Mouse (Mus musculus) ZHBTc4 (cell line): ENCODE measurements around the gene Ccdc102a.
"Not testable (repeated sequence)": the region's sequence is repeated elsewhere in the genome, so short reads cannot be mapped to it uniquely, and the experiment has no call there.

Experiments
- DNase-seq: peaks from one replicate; pipeline ENCODE4 v3.0.0-alpha.2; 2011; ENCODE audit warnings: low read depth, low spot score

Ccdc102a gene

DNA sequence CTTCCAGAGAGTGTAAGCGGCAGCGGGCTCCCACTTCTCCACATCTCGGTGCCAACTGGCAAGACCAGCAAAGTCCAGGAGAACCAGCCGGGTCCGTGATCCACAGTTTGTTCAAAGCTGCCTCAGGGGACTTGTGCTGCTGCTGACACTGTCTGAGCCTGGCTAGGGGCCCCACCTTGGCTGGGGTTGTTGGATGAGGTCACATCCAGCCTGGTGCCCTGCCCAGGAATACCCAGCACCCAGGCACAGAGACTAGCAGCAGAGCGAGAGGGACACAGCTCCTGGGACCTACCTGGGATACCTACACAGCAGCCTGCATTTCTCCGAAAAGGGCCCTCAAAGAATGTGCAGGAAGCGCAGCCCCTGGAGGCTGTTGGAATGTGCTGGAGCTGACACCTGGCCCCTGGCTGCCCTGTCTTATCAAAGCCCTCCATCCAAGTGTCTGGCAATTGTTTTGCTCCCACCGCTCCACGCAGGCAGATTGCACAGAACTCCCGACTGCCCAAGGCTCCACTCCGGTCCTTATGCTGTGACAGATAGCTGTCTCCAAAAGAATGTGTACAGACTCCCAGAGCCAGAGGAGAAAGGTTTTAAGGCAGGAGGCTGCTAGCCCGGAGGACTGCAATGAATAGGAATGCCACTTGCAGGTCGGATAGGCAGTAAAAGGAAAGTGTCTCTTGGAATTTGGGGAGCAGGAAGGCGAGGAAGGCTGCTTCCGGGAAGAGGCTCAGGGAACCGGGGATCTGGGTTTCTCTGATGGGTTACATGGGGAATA, 42.6 kb downstream of the Ccdc102a start:
- no peak for DNase-seq

DNA sequence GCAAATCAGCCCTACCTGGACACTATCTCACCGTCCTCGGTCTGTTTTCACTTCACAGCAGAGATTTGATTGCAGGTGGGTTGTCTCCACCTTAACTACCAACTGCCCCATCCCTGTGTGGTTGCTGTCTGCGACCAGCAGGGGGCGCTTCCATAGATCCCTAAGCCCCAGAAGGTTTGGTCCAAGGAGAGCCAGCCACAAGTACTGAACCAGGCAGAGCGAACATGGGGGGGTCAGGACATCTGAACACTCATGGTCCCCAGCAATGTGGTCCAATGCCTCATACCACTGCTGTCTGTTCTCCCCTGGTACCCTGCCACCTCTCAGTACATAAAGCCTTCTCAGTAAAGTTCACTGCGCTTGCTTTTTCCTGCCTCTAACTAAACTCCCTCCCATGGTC, 43.5 kb downstream of the Ccdc102a start:
- DNase-seq, result peak; percentile 84

DNA sequence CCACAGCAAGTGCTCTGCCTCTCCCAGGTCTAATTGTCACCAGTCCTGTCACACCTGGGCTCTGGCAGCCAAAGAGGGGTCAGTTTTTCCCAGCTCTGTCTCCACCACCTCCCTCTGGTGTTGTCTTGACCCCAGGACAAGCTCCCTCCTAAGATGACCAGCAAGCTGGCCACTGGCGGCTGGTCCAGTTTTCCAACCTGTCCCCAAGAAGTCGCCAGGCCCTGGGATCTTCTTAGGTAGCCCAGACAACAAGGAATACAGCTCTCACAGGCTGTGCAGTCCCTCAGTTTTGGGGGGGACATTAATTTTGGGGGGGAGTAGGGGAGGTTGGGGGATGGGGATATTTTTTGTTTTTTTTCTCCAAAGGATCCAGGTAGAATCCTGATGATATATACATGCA, 45.3 kb downstream of the Ccdc102a start:
- DNase-seq, result no peak

DNA sequence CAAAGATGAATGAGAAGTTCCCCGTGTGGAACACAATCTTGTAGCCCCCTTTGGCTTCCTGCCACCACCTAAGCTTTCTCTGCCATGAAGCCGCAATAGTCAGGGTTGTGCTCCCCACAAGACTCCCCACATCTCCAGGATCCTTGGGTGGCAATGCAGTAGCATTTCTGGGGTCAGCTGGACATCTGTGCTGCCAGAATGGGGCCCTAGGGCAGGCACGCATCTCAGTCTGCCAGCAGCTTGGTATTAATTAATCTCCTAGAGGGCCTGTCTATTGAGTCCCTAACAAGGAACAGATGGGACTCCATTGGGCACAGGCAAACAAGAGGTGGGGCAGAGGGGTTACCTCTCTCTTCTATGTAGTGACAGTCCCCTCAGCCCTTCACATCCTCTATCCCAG, 45.7 kb downstream of the Ccdc102a start:
- DNase-seq, result no peak

DNA sequence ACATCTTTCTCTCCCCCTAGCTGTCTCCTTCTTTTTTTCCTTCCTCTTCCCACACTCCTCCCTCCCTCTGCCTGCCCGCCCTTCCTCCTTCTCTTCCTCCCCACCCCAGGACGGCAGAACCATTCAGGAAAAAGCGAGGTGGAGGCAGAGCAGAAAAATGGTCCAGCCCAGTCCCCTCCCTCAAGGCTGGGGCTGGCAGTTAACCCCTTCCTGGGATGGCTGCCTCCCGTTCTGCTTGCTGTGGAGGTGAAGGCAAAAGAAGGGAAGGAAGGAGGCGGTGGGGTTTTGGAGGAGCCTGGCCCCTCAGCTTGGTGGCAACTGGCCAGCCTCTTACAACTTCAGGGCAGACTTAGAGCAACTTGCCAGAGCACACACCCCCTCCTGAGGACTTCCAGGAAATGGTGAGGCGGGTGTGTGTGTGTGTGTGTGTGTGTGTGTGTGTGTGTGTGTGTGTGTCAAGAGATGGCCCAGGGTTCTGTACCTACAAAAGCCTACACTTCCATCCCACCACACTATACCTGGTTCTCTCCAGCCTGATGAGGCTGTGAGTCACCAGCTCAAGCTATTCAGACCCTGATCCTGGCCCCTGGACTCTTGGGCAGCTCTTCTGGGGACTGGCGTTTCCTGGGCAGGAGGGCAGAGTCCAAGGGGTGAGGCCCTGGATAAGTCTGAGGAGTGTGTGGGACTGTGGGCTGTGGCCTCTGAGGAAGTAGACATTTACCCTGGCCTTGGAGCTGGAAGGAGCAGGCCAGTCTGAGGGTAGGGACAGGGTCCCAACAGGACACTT, 46.6 kb downstream of the Ccdc102a start:
- DNase-seq, result peak; percentile 48

DNA sequence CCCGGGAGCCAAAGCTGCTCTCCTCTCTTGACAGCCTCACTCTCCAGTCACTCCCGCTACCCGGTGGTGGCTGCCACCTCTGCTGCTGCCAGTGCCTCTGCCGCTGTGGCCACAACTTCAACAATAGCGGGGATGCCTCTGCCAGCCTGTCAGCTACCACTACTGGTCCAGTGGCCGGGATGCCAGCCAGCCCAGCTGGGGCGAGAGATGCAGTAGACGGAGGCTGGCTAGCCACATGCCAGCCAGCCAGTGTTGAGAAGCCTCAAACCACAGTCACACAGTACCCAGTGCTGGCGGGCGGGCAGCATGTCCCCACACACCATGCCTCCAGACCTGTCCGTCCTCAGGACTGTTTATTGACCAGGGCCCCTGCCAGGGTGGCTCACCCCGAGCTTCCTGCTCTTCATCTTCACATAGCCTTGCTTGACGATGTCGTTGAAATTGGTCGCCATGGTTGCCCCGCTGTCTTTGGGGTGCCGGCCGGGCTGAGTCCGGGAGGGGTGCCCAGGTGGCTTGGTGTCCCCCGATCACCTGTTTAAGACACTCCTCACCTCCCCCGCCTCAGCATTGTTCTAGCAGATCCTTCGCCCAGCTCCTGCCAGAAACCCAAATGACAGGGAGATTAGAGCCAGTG, 47.3 kb downstream of the Ccdc102a start:
- no peak for DNase-seq

DNA sequence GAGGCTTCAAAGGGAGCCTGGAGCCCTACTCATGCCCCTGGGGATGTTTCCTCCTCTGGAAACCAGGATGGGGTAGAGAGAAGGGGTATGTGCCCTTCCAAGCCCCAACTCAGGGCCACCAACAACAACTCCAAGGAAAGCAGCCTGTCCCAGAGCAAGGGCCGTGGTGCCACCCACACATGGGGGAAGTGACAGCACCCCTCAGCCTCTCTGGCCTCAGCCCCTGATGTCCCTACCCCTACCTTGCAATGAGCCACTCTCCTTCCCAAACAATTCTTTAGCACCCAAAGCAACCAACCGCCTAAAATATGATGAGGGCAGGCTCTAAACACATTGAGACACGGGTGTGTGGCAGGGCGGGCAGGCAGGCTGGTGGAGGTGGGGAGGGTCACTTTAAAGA, 47.9 kb downstream of the Ccdc102a start:
- DNase-seq, result no peak

DNA sequence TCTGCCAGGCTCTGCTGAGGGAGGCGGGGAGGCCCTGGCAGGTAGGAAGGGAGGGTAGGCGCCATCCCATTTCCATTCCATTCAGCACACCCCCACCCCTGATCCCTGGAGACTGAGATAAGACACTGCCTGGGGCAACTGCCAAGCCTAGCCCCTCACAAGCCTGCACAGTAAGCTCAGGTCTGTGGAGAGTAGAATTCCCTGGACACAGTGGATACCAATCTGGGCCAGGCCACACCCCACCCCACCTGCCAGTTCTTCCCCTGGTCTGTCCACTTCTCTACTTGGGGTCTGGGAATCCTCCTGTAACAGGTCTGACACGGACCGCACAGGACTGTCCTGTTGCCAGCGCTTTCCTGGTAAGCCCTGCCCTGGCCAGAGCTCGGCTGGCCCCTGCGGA, 48.8 kb downstream of the Ccdc102a start:
- no peak for DNase-seq

DNA sequence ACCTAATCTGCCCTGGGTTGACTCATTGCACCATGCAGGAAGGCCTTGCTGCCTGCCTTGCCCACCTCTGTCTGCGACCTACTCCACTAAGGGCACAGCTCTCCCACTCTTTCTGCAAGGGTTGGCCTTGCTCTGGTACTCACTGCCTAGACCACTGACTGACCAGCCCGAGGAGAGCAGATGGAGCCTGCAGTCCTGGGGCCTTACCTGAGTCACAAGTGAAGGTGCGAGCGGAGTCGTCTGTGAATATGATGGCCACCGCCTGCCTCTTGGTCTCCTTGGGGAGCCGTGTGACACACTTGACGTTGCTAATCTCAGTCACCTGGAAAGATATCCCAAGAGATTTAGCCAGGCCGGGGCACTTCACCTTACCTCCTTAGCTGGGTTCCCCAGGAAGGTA, 51.0 kb downstream of the Ccdc102a start:
- no peak for DNase-seq

DNA sequence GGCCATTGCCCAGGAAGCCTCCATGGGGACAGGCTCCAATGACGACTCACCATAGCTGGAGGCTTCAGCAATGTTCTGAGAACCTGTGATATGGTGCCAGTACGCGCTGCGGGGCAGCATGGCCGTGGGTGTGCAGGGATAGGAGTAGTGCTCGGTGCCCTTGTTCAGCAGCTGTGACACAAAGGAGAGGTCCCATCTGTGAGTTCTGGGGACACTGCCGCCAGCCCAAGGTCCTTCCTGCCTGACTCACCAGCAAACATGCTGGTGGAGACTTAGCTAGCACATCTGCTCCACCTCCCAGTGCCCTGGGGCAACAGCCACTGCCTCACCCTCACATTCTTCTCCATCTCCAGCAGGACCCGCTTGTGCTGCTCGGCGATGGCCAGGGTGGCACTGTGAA, 52.6 kb downstream of the Ccdc102a start:
- DNase-seq, result peak; percentile 43

DNA sequence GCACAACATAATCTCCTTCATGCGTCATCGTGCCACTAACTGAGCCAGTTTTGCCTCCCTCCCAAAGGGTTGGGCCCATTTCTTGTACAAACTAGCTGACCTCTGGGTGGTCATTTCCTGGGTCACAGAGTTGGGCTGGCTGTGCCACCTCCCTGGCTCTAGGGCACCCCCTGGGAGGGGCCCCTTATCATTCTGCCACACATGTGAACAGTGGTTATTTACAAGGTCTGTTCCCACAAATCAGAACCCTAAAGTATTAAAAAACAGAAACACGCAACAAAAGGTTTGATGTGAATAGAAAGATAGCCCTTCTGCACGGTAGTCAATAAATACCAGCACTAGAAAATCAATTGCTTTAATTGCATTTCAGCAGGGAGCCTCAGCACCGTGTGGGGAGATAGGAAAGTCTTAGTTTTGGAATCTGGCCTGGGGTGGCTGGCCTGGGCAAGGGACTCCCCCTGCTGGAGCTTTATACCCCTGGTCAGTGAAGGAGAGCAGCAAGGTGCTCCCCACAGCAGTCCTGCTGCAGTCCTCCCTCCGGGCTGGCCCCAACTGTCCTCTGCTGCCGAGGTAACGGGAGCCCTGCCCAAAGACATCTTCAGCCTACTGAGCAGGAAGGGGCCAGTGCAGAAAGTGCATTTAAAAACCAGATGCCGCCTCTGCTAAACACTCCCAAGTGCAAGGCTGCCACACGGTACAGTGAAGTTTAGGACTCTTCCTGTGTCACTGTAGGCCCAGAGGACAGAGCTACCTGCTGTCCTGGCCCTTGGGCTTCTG, 53.8 kb downstream of the Ccdc102a start:
- no peak for DNase-seq

DNA sequence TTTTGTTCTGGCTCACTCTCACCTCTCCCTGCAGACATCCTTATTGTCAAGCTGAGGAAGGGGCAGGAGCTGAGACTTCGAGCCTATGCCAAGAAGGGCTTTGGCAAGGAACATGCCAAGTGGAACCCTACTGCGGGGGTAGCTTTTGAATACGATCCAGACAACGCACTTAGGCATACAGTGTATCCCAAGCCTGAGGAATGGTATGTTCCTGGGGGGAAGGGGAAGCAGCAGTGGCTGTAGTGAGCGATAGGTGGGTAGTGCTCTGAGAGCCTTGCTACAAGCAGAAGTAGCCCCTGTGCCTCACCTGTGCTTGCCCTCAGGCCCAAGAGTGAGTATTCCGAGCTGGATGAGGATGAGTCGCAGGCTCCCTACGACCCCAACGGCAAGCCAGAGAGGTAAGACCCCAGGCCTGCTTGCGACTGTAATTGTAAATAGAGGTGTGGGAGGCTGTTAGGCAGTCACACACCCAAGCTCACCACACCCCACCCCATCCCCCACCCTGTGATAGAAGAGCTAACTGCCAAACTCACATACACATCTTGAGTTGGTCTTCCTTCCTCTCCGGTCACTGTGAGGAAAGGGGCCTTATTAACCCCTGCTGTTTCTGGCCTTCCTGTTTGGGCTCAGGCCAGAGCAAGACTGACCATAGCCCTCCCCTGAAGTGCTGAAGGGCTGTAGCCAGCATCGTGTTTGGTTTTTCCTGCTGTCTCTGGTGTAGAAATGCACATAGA, 55.2 kb downstream of the Ccdc102a start:
- no peak for DNase-seq

DNA sequence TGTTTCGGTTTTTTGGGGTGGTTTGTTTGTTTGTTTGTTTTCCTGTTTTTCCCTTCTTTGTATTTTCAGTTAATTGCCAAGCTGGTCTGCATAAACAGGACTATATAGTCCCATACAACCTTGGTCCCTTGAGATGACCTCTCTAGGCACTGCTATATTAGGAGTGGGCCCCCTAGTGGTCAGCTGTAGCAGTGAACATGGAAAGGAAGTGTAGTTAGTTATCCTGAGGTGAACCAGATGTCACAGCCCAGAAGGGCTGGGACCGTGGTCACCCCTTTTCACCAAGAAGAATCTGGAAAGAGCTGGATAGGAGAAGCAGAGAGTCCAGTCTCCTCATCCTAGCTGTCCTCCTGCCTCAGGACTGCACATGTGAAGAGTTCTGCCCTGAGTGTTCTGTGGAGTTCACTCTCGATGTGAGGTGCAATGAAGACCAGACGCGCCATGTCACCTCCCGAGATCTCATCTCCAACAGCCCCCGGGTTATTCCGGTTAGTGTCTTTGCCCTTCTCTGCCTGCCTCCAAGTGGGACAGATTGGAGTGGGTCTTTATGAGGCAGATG, 56.5 kb downstream of the Ccdc102a start:
- DNase-seq, result peak; percentile 76

DNA sequence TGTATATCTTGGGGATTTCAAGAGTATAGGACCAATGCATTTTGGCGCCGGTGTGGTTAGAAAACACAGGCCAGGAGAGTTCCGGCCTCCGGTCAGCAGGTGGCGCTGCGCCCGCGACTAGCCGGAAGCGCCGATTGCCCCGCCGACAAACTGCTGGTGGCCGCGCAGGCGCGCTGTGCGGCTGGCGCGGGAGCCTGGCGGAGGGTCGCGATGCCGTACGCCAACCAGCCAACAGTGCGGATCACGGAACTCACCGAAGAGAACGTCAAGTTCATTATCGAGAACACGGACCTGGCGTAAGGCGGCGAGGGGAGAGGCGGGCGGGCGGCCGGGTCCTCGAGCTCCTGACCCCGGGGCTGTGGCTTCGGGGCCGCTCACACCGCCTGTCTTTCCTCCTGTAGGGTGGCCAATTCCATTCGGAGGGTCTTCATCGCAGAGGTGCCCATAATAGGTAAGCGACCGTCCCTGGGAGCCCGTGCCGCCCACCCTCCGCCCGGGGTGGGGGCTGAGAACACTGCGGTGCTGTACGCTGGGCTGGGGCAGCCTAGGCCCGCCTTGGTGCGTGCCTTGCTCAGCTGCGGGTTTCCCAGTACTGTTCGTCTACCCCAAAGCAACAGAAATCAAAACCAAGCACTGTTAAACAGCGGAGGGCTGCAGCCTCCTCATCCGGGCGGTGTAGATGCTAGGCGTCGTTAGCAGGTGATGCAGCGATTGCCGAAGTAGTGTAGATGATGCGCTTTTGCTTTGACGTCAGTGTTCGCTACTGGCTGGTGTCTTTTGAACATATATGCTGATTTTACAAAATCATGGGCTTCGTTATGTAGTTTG, 60.3 kb downstream of the Ccdc102a start, which contains the start of gene Polr2c:
Gene Polr2c (plus strand): TSS at position 105 of the 828 bp plus-strand sequence.
- DNase-seq, result peak; percentile 93

DNA sequence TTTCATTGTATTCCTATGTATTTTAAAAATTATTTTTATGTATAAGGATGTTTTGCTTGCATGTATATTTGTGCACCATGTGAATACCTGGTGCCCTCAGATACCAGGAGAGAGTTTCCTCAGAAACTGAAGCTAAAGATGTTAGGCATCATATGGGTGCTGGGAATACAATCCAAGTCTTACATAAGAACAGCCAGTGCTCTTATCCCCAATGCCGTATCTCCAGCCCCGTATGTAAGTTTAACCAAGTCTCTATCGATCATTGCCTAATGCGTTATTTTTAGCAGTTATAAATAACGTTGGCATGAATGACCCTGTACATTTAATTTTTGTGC, 60.9 kb downstream of the Ccdc102a start:
- no peak for DNase-seq

DNA sequence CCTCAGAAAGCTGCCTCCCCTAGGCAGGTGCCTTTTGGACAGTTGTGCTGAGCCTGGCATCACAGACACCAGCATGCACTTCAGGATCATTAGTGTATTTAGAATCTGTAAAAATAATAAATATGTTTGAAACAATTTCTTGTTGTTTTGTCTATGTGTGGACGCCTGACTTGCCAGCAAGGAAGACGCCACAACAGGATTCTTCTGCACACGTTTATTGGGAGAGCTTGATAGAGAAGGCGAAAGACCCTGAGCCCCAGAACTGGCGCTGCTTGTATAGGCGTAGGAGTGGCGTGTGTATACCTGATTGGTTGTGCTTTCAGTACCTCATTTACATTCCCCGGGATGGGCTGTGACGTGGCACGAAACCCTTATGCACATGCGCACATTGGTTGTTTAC, 63.1 kb downstream of the Ccdc102a start:
- DNase-seq, result not testable (repeated sequence)
